Mouse (Mus musculus) thymus, postnatal 4 days (tissue): ENCODE measurements at regions not wholly inside any gene's neighbourhood (a gene's known extent, or its start where the extent isn't known, plus 50 kb on each side); places are given as distances from the start of the nearest gene placed in this dataset.
A peak's percentile ranks its signal among the peaks of the same experiment; 100 is the strongest.
"Not testable (repeated sequence)": the region's sequence is repeated elsewhere in the genome, so short reads cannot be mapped to it uniquely, and the experiment has no call there.

ENCODE experiments used
- DNase-seq: peaks from one replicate; pipeline ENCODE4 v3.0.0; 2021

GRCm38 (mm10) chr2:181930037-181930436, 60.9 kb upstream of the Gm14496 start:
- no peak for DNase-seq

GRCm38 (mm10) chr2:181930538-181930937, 60.4 kb upstream of the Gm14496 start:
- not testable (repeated sequence) for DNase-seq

GRCm38 (mm10) chr2:181931077-181931815, 59.7 kb upstream of the Gm14496 start:
- DNase-seq: peak; percentile 64

- no peak for DNase-seq
Observed at GRCm38 (mm10) chr2:181931918-181932605, 58.9 kb upstream of the Gm14496 start.
